Mouse (Mus musculus): ENCODE results near the gene Isca2. TPM values are rescaled to one million over a fixed set of nuclear protein-coding genes. Genes with fewer than 3 reads are reported as not detected.

The Isca2 gene
- polyA plus RNA-seq, 1 experiment from 2014 or later = 100.0 TPM

DNA sequence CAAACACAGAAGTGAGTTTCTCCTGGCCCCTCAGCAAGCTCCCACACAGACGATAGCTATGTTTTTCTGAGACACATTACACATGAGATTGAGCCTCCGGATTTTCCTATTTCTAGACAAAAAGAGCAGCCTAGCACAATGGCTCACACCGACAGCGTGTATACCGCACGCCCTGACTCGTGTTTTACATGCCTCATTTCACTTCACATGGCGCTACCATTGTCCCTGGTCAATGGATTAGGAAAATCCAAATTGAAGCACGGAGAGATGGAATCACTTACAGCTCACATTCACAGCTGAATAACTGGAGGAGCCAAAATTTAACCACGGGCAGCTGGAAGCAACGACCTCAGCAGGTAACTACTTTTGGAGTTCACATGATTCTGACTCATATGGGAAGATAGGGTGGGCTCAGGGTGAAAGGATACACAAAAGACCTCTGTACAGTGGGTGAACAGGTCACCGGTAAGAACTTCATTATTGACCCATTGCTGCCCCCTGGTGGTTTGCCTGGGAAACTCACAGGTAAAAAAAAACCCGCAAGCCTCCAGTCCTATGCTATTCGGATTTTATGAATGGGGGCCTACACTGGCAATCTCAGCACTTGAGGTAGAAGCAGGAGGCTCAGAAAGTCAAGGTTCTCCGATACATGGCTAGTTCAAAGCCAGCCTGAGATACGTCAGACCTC is 17.9 kb upstream of the Isca2 start:
- ATAC-seq (ENCODE audit: insufficient read depth) = no peak
- H3K4me3 ChIP-seq (replicated peaks) = no peak overlapping the region
- no peaks in the 10 kb centered on the region for H3K9me3 ChIP-seq (replicated peaks)
- no peak overlapping the region for H3K27ac ChIP-seq (replicated peaks)
- 58% methylated on average over 16 of the region's 16 CpGs for WGBS (ENCODE audit: insufficient replicate concordance)
- 0 out of 2 replicates have a peak, but pooled peaks cover 9% of the 10 kb centered on the region for H3K27me3 ChIP-seq
- no peak overlapping the region for H3K4me2 ChIP-seq
- H3K4me1 ChIP-seq (replicated peaks) = no peaks in the 10 kb centered on the region; the same call in 1 of the 2 replicates
- peaks cover 27% of the 10 kb centered on the region for H3K36me3 ChIP-seq (replicated peaks)
- H3K9ac ChIP-seq = no peak overlapping the region

- ATAC-seq (ENCODE audit: insufficient read depth) = no peak
- WGBS (ENCODE audit: insufficient replicate concordance) = 86% methylated on average over 10 of the region's 10 CpGs
- peaks cover 29% of the 10 kb centered on the region for H3K36me3 ChIP-seq (replicated peaks)
Observed at GRCm38 (mm10) chr12:84756016-84756415, 17.0 kb upstream of the Isca2 start.

DNA sequence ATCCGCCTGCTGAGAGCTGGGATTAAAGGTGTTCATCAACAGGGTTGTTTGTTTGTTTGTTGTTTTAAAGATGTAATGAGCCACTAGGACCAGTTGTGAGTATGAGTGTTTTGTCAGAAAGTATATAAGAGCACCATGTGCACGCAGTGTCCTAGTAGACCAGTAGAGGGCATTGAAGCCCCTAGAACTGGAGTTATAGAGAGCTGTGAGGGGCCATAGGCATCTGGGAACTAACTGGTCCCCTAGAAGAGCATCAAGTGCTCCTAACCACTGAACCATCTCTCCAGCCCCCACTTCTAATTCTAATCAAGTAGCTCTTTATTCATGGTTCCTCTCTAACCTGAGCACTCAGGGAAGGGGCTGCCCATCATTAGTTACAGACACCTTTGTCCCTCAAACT is 14.0 kb upstream of the Isca2 start:
- Histone ChIP-seq H3K9ac (no peak overlapping the region), H3K27me3 (no peaks in the 10 kb centered on the region), H3K9me3 (replicated peaks) (no peaks in the 10 kb centered on the region), H3K27ac (replicated peaks) (no peak overlapping the region), H3K4me1 (replicated peaks) (peaks cover 13% of the 10 kb centered on the region), H3K36me3 (replicated peaks) (peaks cover 37% of the 10 kb centered on the region), H3K4me3 (replicated peaks) (no peak overlapping the region), H3K4me2 (no peak overlapping the region)
- 45% methylated on average over 2 of the region's 2 CpGs for WGBS (ENCODE audit: insufficient replicate concordance)
- no peak for ATAC-seq (ENCODE audit: insufficient read depth)

More at GRCm38 (mm10) chr12:84756016-84756415, 17.0 kb upstream of the Isca2 start:
- H3K4me2 ChIP-seq = no peak overlapping the region
- no peaks in the 10 kb centered on the region; the same call in 1 of the 2 replicates for H3K4me1 ChIP-seq (replicated peaks)
- 0 out of 2 replicates have a peak, but pooled peaks cover 1% of the 10 kb centered on the region for H3K27me3 ChIP-seq
- H3K27ac ChIP-seq (replicated peaks) = no peak overlapping the region
- H3K9me3 ChIP-seq (replicated peaks) = no peaks in the 10 kb centered on the region
- no peak overlapping the region for H3K4me3 ChIP-seq (replicated peaks)
- H3K9ac ChIP-seq = no peak overlapping the region

DNA sequence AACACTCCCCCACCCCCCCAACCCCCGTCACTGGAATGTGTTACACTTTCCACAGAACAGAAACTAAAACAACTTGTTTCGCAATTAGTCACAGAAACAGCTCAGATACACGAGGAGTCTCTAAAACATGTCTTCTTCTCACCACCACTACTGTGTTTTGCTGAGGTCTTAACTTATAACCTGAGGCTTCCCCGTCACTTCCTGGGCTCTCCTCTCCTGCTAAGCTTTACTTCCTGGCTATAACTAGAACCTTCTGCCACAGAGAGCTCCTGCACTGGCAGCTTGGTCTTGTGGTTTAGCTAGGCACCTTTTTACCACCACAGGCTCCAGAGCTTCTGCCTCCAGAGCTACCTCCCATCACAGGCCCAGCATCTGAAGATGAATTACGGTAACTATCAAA is 10.5 kb upstream of the Isca2 start:
- no peak overlapping the region for H3K4me3 ChIP-seq (replicated peaks)
- no peaks in the 10 kb centered on the region for H3K9me3 ChIP-seq (replicated peaks)
- H3K36me3 ChIP-seq (replicated peaks) = peaks cover 33% of the 10 kb centered on the region
- no peak overlapping the region for H3K4me2 ChIP-seq
- H3K9ac ChIP-seq = no peak overlapping the region
- H3K4me1 ChIP-seq (replicated peaks) = peaks cover 25% of the 10 kb centered on the region
- WGBS (ENCODE audit: insufficient replicate concordance) = 59% methylated on average over 5 of the region's 5 CpGs
- H3K27me3 ChIP-seq = no peaks in the 10 kb centered on the region
- peak overlapping the region; percentile 38; the same call in 1 of the 2 replicates for H3K27ac ChIP-seq (replicated peaks)
- no peak for ATAC-seq (ENCODE audit: insufficient read depth)

DNA sequence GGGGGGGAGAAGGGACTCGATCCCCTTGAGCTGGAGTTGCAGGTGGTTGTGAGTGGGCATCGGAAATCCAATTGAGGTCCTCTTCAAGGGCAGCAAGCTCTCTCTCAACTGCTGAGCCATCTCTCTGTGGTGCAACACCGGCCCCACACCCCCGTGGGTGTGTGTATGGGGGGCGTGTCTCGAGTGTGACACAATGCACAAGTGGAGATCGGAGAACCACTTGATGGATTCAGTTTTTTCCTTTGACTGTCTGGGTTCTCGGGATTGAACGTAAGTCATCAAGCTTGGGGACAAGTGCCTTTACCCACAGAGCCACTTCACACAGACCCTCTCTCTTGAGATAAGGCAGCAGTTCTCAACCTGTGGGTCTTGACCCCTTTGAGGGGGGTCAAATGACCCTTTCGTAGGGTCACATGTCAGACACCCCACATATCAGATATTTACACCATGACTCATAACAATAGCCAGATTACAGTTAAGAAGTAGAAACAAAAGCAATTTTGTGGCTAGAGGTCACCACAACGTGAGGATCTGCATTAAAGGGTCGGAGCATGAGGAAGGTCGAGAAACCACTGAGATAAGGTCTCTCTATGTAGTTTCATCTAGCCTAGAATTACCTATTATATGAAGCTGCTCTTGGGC is 9.4 kb upstream of the Isca2 start:
- WGBS (ENCODE audit: insufficient replicate concordance) = 68% methylated on average over 13 of the region's 13 CpGs
- no peaks in the 10 kb centered on the region for H3K27me3 ChIP-seq
- H3K4me2 ChIP-seq = no peak overlapping the region
- no peak overlapping the region for H3K27ac ChIP-seq (replicated peaks)
- no peak overlapping the region for H3K9ac ChIP-seq
- H3K36me3 ChIP-seq (replicated peaks) = peaks cover 33% of the 10 kb centered on the region
- peaks cover 25% of the 10 kb centered on the region for H3K4me1 ChIP-seq (replicated peaks)
- no peak overlapping the region for H3K4me3 ChIP-seq (replicated peaks)
- no peaks in the 10 kb centered on the region for H3K9me3 ChIP-seq (replicated peaks)
- no peak for ATAC-seq (ENCODE audit: insufficient read depth)

DNA sequence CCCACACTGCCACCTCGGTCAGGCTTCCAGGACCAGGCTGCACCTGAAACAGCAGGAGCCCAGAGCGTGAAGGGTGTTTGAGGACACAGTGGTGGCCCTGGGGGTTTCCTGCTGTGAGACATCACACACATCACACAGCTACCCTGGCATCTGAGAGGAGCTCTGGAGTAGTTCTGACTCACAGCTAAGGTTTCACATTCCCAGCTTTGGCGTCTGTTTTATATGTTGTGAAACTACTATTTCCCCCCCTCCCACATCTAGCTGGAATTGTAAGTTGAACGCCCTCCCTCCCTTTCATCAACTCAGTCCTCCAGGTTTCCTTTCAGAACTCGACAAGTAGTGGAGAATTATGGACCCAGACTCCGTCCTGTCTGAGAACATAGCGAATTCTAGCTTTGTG is 8.3 kb upstream of the Isca2 start:
- H3K36me3 ChIP-seq (replicated peaks) = peaks cover 30% of the 10 kb centered on the region
- no peaks in the 10 kb centered on the region for H3K9me3 ChIP-seq (replicated peaks)
- H3K4me2 ChIP-seq = no peak overlapping the region
- 80% methylated on average over 7 of the region's 7 CpGs for WGBS (ENCODE audit: insufficient replicate concordance)
- ATAC-seq (ENCODE audit: insufficient read depth) = no peak
- no peak overlapping the region for H3K27ac ChIP-seq (replicated peaks)
- no peaks in the 10 kb centered on the region for H3K27me3 ChIP-seq
- peaks cover 34% of the 10 kb centered on the region for H3K4me1 ChIP-seq (replicated peaks)
- H3K9ac ChIP-seq = no peak overlapping the region
- no peak overlapping the region for H3K4me3 ChIP-seq (replicated peaks)

- Histone ChIP-seq H3K4me1 (replicated peaks) (peaks cover 42% of the 10 kb centered on the region), H3K4me2 (no peak overlapping the region), H3K9ac (no peak overlapping the region), H3K4me3 (replicated peaks) (no peak overlapping the region), H3K9me3 (replicated peaks) (no peaks in the 10 kb centered on the region), H3K36me3 (replicated peaks) (peaks cover 24% of the 10 kb centered on the region), H3K27me3 (no peaks in the 10 kb centered on the region), H3K27ac (replicated peaks) (no peak overlapping the region)
- no peak for ATAC-seq (ENCODE audit: insufficient read depth)
- 78% methylated on average over 15 of the region's 15 CpGs for WGBS (ENCODE audit: insufficient replicate concordance)
Observed at GRCm38 (mm10) chr12:84765506-84765905, 7.5 kb upstream of the Isca2 start.

DNA sequence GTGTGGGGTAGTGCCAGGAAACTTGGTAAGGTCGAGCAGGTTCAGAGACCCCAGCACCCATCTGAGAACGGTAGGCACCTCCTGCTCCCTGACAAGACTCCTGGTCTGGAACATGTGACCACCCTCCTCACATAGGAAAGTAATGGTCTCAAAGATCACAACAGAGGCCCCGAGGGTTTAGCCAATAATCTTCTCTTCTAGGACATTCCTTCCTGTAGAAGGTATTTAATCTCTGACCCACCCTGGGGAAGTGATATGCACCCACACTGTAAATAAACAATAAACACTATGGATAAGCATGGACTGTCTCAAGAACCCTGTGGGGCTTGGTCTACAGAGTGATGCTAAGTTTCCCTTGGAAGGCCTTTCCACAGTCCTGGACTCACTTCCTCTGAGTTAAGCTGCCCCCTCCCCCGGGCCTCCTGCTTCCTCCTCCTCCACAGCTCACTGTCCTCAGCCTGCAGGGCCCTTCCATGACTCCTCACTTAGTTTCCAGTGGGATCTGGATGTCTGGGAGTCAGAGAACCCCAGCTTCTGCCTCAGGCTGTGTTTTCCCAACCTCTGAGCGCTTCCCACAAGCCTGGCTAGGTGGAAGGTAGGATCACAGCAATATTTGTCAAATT is 6.8 kb upstream of the Isca2 start:
- peaks cover 47% of the 10 kb centered on the region for H3K4me1 ChIP-seq (replicated peaks)
- no peak overlapping the region for H3K27ac ChIP-seq (replicated peaks)
- WGBS (ENCODE audit: insufficient replicate concordance) = 66% methylated on average over 5 of the region's 5 CpGs
- no peak overlapping the region for H3K4me3 ChIP-seq (replicated peaks)
- H3K27me3 ChIP-seq = no peaks in the 10 kb centered on the region
- H3K9ac ChIP-seq = no peak overlapping the region
- H3K9me3 ChIP-seq (replicated peaks) = no peaks in the 10 kb centered on the region
- no peak for ATAC-seq (ENCODE audit: insufficient read depth)
- no peak overlapping the region for H3K4me2 ChIP-seq
- peaks cover 24% of the 10 kb centered on the region for H3K36me3 ChIP-seq (replicated peaks)

DNA sequence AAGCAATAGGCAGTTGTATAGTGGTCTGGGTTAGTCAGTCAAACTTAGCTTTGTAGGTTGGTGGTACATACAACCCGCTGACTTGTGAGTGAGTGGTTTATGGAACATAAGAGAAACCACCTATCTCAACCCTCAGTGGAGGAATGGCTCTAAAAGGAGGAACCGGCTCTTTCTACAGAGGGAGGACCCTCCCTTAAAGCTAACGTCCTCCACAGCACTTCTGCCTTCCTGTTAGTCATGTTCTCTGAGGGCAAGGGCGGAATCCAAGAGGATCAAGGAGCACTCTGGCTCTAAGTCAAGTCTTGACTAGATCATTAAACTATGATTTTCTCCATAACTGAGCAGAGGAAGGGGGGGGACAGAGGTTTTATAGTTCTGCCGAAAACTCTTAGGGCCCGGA is 5.5 kb upstream of the Isca2 start:
- WGBS (ENCODE audit: insufficient replicate concordance) = 55% methylated on average over 6 of the region's 6 CpGs
- peaks cover 24% of the 10 kb centered on the region for H3K36me3 ChIP-seq (replicated peaks)

GRCm38 (mm10) chr12:84769624-84770023 is 3.4 kb upstream of the Isca2 start:
- Histone ChIP-seq H3K27me3 (no peaks in the 10 kb centered on the region), H3K4me2 (no peak overlapping the region; the same call in 1 of the 2 replicates), H3K4me3 (replicated peaks) (no peak overlapping the region), H3K27ac (replicated peaks) (no peak overlapping the region), H3K9me3 (replicated peaks) (no peaks in the 10 kb centered on the region), H3K36me3 (replicated peaks) (peaks cover 12% of the 10 kb centered on the region), H3K4me1 (replicated peaks) (peaks cover 57% of the 10 kb centered on the region), H3K9ac (no peak overlapping the region)
- no peak for ATAC-seq (ENCODE audit: insufficient read depth)
- WGBS (ENCODE audit: insufficient replicate concordance) = 78% methylated on average over 7 of the region's 7 CpGs

More for the DNA sequence above, 5.5 kb upstream of the Isca2 start:
- ATAC-seq (ENCODE audit: insufficient read depth) = no peak
- Histone ChIP-seq H3K27ac (replicated peaks) (0 out of 2 replicates have a peak overlapping the region, but pooled peaks have one; percentile 20), H3K4me2 (no peak overlapping the region), H3K4me3 (replicated peaks) (no peak overlapping the region), H3K9ac (no peak overlapping the region), H3K9me3 (replicated peaks) (no peaks in the 10 kb centered on the region), H3K4me1 (replicated peaks) (peaks cover 52% of the 10 kb centered on the region), H3K27me3 (no peaks in the 10 kb centered on the region)

DNA sequence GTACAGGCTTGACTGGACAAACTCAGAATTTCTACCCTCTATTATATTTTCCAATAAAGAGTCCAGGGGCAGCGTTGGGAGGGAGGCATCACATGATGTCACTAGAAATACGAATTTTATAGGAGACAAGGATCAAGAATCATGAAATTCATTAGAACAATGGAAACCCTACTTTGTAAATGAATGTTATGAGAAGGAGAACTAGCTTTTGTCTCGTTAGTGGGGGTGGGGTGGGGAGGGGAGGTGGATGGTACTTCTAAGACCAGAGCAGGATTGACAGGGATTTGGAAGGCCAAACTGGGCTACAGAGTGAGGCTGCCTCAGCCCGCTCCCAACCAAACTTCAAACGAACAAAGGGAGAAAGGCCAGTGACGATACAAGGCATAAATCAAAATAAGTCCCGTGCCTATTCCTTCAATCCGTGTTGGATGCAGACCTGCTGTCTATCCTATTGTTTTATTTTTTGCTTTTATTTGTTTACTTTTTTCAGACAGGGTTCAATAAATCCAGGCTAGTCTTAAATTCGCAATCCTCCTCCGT is 1.0 kb upstream of the Isca2 start:
- Histone ChIP-seq H3K9ac (peak overlapping the region; percentile 78), H3K9me3 (replicated peaks) (no peaks in the 10 kb centered on the region), H3K4me3 (replicated peaks) (peak overlapping the region; percentile 75), H3K4me2 (peak overlapping the region; percentile 88), H3K36me3 (replicated peaks) (peaks cover 6% of the 10 kb centered on the region; the same call in 1 of the 2 replicates), H3K4me1 (replicated peaks) (peaks cover 50% of the 10 kb centered on the region), H3K27me3 (no peaks in the 10 kb centered on the region), H3K27ac (replicated peaks) (peak overlapping the region; percentile 97)
- WGBS (ENCODE audit: insufficient replicate concordance) = 7% methylated on average over 10 of the region's 10 CpGs
- no peak for ATAC-seq (ENCODE audit: insufficient read depth)

Data from liver, embryonic 15.5 days (tissue).